In the genomic region with DNA sequence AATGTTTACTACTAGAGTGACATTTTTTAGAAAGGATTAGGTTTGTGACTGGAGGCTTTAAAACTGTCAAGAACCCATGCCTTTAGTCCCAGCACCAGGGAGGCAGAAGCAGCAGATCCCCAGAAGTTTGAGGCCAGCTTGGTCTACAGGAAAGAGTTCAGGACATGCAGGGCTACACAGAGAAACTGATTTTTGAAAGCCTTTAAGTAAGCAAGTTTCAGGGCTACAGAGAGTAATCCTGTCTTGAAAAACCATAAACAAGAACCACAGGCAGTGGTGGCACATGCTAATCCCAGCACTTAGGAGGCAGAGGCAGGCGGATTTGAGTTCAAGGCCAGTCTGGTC, we compare ENCODE assay signal across 8 mouse cellular contexts. TPM values are rescaled to one million over a fixed set of nuclear protein-coding genes. Genes with fewer than 3 reads are reported as not detected.
A peak's percentile ranks its signal among the peaks of the same experiment; 100 is the strongest.
DNase-seq lines count a peak whose midpoint lies in the region; ATAC-seq and TF ChIP-seq lines count a peak whose summit lies in the region.

No protein-coding gene starts in this region.

- no peak overlapping the region for H3K9ac ChIP-seq in stomach, embryonic 16.5 days (ENCODE audit: low read length)

- peaks cover 30% of the 10 kb centered on the region for H3K36me3 ChIP-seq in spleen, adult 2 months (ENCODE audit: control insufficient read depth, insufficient read depth, low read length)
- H3K36me3 ChIP-seq in limb, embryonic 10.5 days: peaks cover 88% of the 10 kb centered on the region
- H3K36me3 ChIP-seq in stomach, embryonic 16.5 days (ENCODE audit: control insufficient read depth, insufficient read depth, low read length): peaks cover 34% of the 10 kb centered on the region

- DNase-seq in gastrocnemius, adult 2 months: no peak
- DNase-seq in gastrocnemius, adult 18-20 months (ENCODE audit: low spot score): no peak
- DNase-seq in spleen, adult 2 months (ENCODE audit: low read depth in 1 of 2, low spot score in 2 of 2): no peak
- DNase-seq in spleen, adult 18-20 months: no peak
- DNase-seq in limb, embryonic 10.5 days (ENCODE audit: low spot score): peak; percentile 33
- DNase-seq in left cerebral cortex, postnatal 4 days: no peak
- DNase-seq in ovary, postnatal 10 days (ENCODE audit: low spot score): no peak

- WGBS in spleen, adult 2 months: 90% methylated on average over 1 of the region's 1 CpGs
- WGBS in limb, embryonic 10.5 days: 63% methylated on average over 1 of the region's 1 CpGs
- WGBS in stomach, embryonic 16.5 days: 40% methylated on average over 1 of the region's 1 CpGs

- intact Hi-C loops in gastrocnemius, adult 2 months (cut with DNase I): no loop called here
- intact Hi-C loops in left cerebral cortex, postnatal 4 days (cut with DNase I): no loop called here

- no peak for TF ChIP-seq POLR2A in spleen, adult 2 months (IDR thresholded peaks at IDR 0.05; ENCODE audit: low read depth, low read length)

- peaks cover 6% of the 10 kb centered on the region; the same call in 1 of the 2 replicates for H3K4me1 ChIP-seq in spleen, adult 2 months (ENCODE audit: control insufficient read depth, insufficient read depth, insufficient read length)
- peaks cover 6% of the 10 kb centered on the region; the same call in 1 of the 2 replicates for H3K4me1 ChIP-seq in limb, embryonic 10.5 days
- H3K4me1 ChIP-seq in stomach, embryonic 16.5 days (ENCODE audit: control insufficient read depth, insufficient read depth, low read length): no peaks in the 10 kb centered on the region; the same call in none of the 2 replicates

- H3K9me3 ChIP-seq in limb, embryonic 10.5 days (replicated peaks): no peaks in the 10 kb centered on the region
- no peaks in the 10 kb centered on the region for H3K9me3 ChIP-seq in stomach, embryonic 16.5 days (replicated peaks; ENCODE audit: control insufficient read depth, low read length)

- 0 out of 2 replicates have a peak overlapping the region, but pooled peaks have one; percentile 4 for H3K27ac ChIP-seq in gastrocnemius, adult 2 months
- H3K27ac ChIP-seq in spleen, adult 2 months (ENCODE audit: insufficient read depth, low read length): peak overlapping the region; percentile 15; the same call in 1 of the 2 replicates
- H3K27ac ChIP-seq in limb, embryonic 10.5 days: no peak overlapping the region
- peak overlapping the region; percentile 47 for H3K27ac ChIP-seq in stomach, embryonic 16.5 days (ENCODE audit: low read length)

- H3K4me3 ChIP-seq in gastrocnemius, adult 2 months: no peak overlapping the region
- no peak overlapping the region for H3K4me3 ChIP-seq in spleen, adult 2 months (ENCODE audit: extremely low read depth, insufficient read depth, insufficient read length)
- no peak overlapping the region for H3K4me3 ChIP-seq in limb, embryonic 10.5 days
- no peak overlapping the region for H3K4me3 ChIP-seq in stomach, embryonic 16.5 days (replicated peaks; ENCODE audit: low read length)

- ATAC-seq in stomach, embryonic 16.5 days (ENCODE audit: insufficient read depth, low FRiP score): no peak

- H3K27me3 ChIP-seq in spleen, adult 2 months (ENCODE audit: control insufficient read depth, insufficient read depth, low read length): no peaks in the 10 kb centered on the region
- no peaks in the 10 kb centered on the region for H3K27me3 ChIP-seq in limb, embryonic 10.5 days (ENCODE audit: low read depth, poor library complexity, severe bottlenecking)
- H3K27me3 ChIP-seq in stomach, embryonic 16.5 days (ENCODE audit: control insufficient read depth, insufficient read depth, low read length): no peaks in the 10 kb centered on the region

- no peak for TF ChIP-seq CTCF in gastrocnemius, adult 2 months (IDR thresholded peaks at IDR 0.05)
- no peak for TF ChIP-seq CTCF in spleen, adult 2 months (IDR thresholded peaks at IDR 0.05; ENCODE audit: extremely low read depth, insufficient read depth, insufficient read length, insufficient replicate concordance)

- no peak overlapping the region for H3K4me2 ChIP-seq in stomach, embryonic 16.5 days (ENCODE audit: low read depth, low read length)

RNA-seq across cellular contexts. Expression of gene Zbtb37, which starts 5.7 kb away (rescaled TPM):
- total RNA-seq in gastrocnemius, adult 2 months (2021): 1 to 10 TPM; 6.2 to 6.6 TPM
- total RNA-seq in gastrocnemius, adult 18-20 months (2021): 1 to 10 TPM; 7.3 to 7.6 TPM
- 1.9 and 2.4 TPM in 2 replicates for polyA plus RNA-seq in spleen, adult 2 months (2012; rRNA removed)
- polyA plus RNA-seq in limb, embryonic 10.5 days (2016; fragmentation: Nextera tagmentation; extraction: Ambion mirVana): 6.2 and 8.6 TPM in 2 replicates
- polyA plus RNA-seq in stomach, embryonic 16.5 days (2015; fragmentation: Nextera tagmentation; extraction: Ambion mirVana): 4.0 and 7.4 TPM in 2 replicates
- total RNA-seq in left cerebral cortex, postnatal 4 days (2021): 10 to 100 TPM; 39.2 to 46.5 TPM

RNA-seq across cellular contexts. Expression of gene Dars2, which starts 30.1 kb away (rescaled TPM):
- total RNA-seq in gastrocnemius, adult 2 months (2021): 10 to 100 TPM in 1 of 2 experiments, 1 to 10 TPM in 1; 7.6 to 15.5 TPM
- 10 to 100 TPM; 12.3 to 14.5 TPM for total RNA-seq in gastrocnemius, adult 18-20 months (2021)
- polyA plus RNA-seq in spleen, adult 2 months (2012; rRNA removed): 5.6 and 6.5 TPM in 2 replicates
- polyA plus RNA-seq in limb, embryonic 10.5 days (2016; fragmentation: Nextera tagmentation; extraction: Ambion mirVana): 66.7 and 74.6 TPM in 2 replicates
- 31.1 and 34.0 TPM in 2 replicates for polyA plus RNA-seq in stomach, embryonic 16.5 days (2015; fragmentation: Nextera tagmentation; extraction: Ambion mirVana)
- total RNA-seq in left cerebral cortex, postnatal 4 days (2021): 10 to 100 TPM; 22.4 to 25.7 TPM

RNA-seq across cellular contexts. Expression of gene Cenpl, which starts 30.1 kb away (rescaled TPM):
- under 1 TPM; 0.41 to 0.50 TPM for total RNA-seq in gastrocnemius, adult 2 months (2021)
- total RNA-seq in gastrocnemius, adult 18-20 months (2021): under 1 TPM; 0.34 to 0.66 TPM
- 1.2 and 1.4 TPM in 2 replicates for polyA plus RNA-seq in spleen, adult 2 months (2012; rRNA removed)
- polyA plus RNA-seq in limb, embryonic 10.5 days (2016; fragmentation: Nextera tagmentation; extraction: Ambion mirVana): 40.1 and 44.6 TPM in 2 replicates
- 22.6 and 26.3 TPM in 2 replicates for polyA plus RNA-seq in stomach, embryonic 16.5 days (2015; fragmentation: Nextera tagmentation; extraction: Ambion mirVana)
- 1 to 10 TPM; 3.5 to 4.7 TPM for total RNA-seq in left cerebral cortex, postnatal 4 days (2021)

Comparison
In these comparisons a context has a peak if more than half of its experiments do, and no peak if none do; other contexts are left out.
1. RNA of gene Zbtb37, which starts 5.7 kb away (total RNA-seq): 39.2 to 46.5 TPM in left cerebral cortex, postnatal 4 days; 7.3 to 7.6 TPM in gastrocnemius, adult 18-20 months and 6.2 to 6.6 TPM in gastrocnemius, adult 2 months; every median in the first group is over 4 times any median in the second.